Mouse (Mus musculus) heart, adult 8-10 months (tissue): Measurements from ENCODE around the gene Bud13. TPM values are rescaled to one million over a fixed set of nuclear protein-coding genes. Genes with fewer than 3 reads are reported as not detected.

Source experiments
- DNase-seq: peaks from one replicate; pipeline ENCODE4 v3.0.0; 2022; ENCODE audit warnings: low spot score
- total RNA-seq, 4 experiments: library from RNA; stranded (reverse); gene quantifications; 2 replicates each; pipeline ENCODE4 v1.2.4; 2022

Bud13 gene
- total RNA-seq, 4 experiments from 2014 or later = 6.6 to 9.0 (median 8.6) TPM

GRCm38 (mm10) chr9:46337852-46338291 is 55.1 kb downstream of the Bud13 start:
- DNase-seq = no peak

DNA sequence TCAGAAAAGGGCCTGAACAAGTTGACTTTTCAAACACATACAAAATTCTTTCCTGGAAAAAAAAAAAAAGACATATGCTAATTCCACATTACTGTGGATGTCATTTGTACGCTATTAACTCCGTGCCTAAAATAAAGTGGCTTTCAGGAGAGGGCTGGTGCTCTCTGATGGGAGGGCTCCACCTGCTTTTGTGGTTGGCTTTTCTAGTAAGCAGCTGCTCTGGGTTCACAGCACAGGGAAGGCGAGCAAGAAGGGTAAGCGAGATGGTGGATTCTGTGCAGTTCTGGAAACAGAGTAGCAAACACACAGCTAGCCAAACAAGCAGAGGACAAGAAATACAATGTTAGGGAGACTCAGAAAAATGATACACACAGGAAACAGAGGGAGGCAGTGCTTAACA is 55.6 kb downstream of the Bud13 start:
- DNase-seq = no peak

DNA sequence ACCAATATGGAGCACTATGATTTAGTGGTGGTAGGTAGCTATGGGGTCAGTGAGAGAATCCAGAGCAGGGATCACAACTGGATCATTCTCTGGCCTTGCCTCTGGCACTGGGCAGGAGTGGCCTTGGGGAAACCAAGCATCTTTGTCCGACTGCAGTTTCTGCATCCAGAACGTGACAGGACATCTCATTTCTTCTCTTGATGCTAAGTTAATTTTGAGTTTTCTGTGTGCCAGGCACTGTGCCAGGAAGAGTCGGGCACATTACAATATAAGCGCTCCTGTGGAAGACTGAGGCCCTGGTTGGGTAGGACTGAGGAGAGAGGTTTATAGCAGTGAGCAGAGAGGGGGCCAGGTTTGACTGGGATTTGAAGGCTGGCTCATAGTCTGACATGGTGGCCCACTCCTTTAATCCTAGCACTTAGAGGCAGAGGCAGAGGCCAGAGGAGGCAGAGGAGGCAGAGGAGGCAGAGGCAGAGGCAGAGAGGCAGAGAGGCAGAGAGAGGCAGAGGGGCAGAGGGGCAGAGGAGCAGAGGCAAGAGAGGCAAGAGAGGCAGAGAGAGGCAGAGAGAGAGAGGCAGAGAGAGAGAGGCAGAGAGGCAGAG is 56.3 kb downstream of the Bud13 start:
- no peak for DNase-seq

DNA sequence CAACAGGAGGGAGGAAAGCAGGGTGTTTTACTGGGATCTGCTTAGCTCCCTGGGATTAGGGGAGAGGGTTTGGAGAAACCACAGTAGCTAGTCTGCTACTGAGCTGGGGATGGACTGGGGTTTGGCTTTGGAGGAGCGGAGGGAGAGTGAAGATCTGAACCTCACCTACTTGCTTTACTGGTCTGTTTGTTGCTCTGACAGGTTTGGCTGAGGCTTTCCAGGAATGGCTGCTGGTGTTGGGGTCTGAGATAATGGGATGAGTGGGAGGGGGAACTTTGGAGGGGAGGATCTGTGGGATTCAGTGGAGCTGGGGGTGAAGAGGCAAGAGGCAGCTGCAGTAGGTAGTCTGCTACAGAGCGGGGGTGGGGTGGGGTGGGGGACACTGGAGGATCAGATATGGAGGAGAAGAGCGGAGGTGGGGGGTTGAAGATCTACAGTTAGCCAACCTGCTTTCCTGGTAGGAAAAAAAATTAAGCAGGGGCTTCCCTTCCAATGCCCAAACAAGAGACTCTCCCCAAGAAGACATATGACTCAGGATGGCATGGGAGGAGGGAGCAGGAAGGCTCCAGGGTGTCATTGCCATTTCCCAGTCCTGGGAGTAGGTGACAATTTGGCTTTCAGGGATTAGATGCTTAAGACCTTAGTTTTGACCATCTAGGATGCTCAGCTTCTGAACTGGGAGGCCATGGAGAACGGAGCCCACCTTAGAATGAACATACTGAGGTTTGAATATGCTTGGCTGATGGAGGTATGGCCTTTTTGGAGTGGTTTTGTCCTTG is 63.3 kb downstream of the Bud13 start:
- DNase-seq = no peak

Other genes with a start within 250 kb of the Bud13 start
- not detected for gene Apoa1, start 54.4 kb upstream of the Bud13 start, total RNA-seq
- not detected for gene Apoc3, start 47.4 kb upstream of the Bud13 start, total RNA-seq
- not detected for gene Apoa4, start 42.3 kb upstream of the Bud13 start, total RNA-seq
- gene Apoa5, start 14.4 kb upstream of the Bud13 start, total RNA-seq = not detected
- 10 to 100 TPM; 18.3 to 25.1 (median 20.9) TPM for gene Zpr1, start 9.9 kb upstream of the Bud13 start, total RNA-seq
- not detected for gene 4931429L15Rik, start 37.0 kb downstream of the Bud13 start, total RNA-seq